Mouse (Mus musculus) liver, postnatal 0 days (tissue): ENCODE measurements at regions not wholly inside any gene's neighbourhood (a gene's known extent, or its start where the extent isn't known, plus 50 kb on each side); places are given as distances from the start of the nearest gene placed in this dataset.

Experiments
- ATAC-seq: fragments of 200-750 bp; cut with Nextera tagmentation; 2 replicates; pipeline ENCODE4 v1.8.0; 2017; ENCODE audit warnings: mild to moderate bottlenecking, moderate library complexity
- DNase-seq: peaks from one replicate; pipeline ENCODE4 v3.0.0-alpha.2; 2016
- H3K27ac ChIP-seq: fragments of 300-500 bp; sonication (generic); 2 replicates; pipeline ENCODE4 v1.5.1; 2014; ENCODE audit warnings: antibody characterized with exemption, moderate library complexity, mild to moderate bottlenecking, low read depth
- H3K27me3 ChIP-seq: fragments of 300-500 bp; sonication (generic); 2 replicates; pipeline ENCODE4 v1.6.1; 2014; ENCODE audit warnings: low read length, control low read depth, mixed read lengths; ENCODE audit not compliant: insufficient read depth
- H3K36me3 ChIP-seq: fragments of 300-500 bp; sonication (generic); replicated peaks from 2 replicates; pipeline ENCODE4 v1.6.1; 2014; ENCODE audit warnings: mild to moderate bottlenecking, control low read depth, low read length, moderate library complexity, mixed read lengths; ENCODE audit not compliant: insufficient read depth
- H3K4me1 ChIP-seq: fragments of 300-500 bp; sonication (generic); 2 replicates; pipeline ENCODE4 v1.6.1; 2014; ENCODE audit warnings: antibody characterized with exemption, mild to moderate bottlenecking, control low read depth; ENCODE audit not compliant: insufficient read depth
- H3K4me2 ChIP-seq: fragments of 300-500 bp; sonication (generic); 2 replicates; pipeline ENCODE4 v1.6.1; 2014; ENCODE audit warnings: low read depth, mild to moderate bottlenecking, low read length, moderate library complexity, mixed read lengths
- H3K4me3 ChIP-seq: fragments of 300-500 bp; sonication (generic); 2 replicates; pipeline ENCODE4 v1.5.1; 2014; ENCODE audit warnings: low read depth, low read length
- H3K9ac ChIP-seq: fragments of 300-500 bp; sonication (generic); replicated peaks from 2 replicates; pipeline ENCODE4 v1.6.1; 2014; ENCODE audit warnings: mild to moderate bottlenecking, moderate library complexity
- H3K9me3 ChIP-seq: fragments of 300-500 bp; sonication (generic); 2 replicates; pipeline ENCODE4 v1.6.1; 2016; ENCODE audit warnings: mild to moderate bottlenecking, control low read depth, low read length, mixed read lengths
- CTCF ChIP-seq: sonication (generic); IDR thresholded peaks from 2 replicates; pipeline ENCODE4 v1.5.1; 2016; ENCODE audit warnings: antibody characterized with exemption, low read depth
- EP300 ChIP-seq: IDR thresholded peaks from 2 replicates; pipeline ENCODE4 v1.6.1; 2016; ENCODE audit warnings: antibody characterized with exemption, low read depth, mild to moderate bottlenecking
- WGBS: fragments of 180-500 bp; shearing (Covaris S2); extraction: QIAGEN DNeasy Blood & Tissue Kit; methylation state at CpG from one replicate; pipeline ENCODE4 v1.1.7; 2014; ENCODE audit not compliant: insufficient replicate concordance; 5-methylcytosine and 5-hydroxymethylcytosine counted together

- whole genome bisulfite sequencing: 61% methylated on average over 4 of the region's 4 CpGs
- Histone ChIP-seq H3K27me3 (no peaks in the 10 kb centered on the region), H3K9ac (no peak overlapping the region), H3K4me1 (no peaks in the 10 kb centered on the region), H3K36me3 (no peaks in the 10 kb centered on the region), H3K27ac (no peak overlapping the region), H3K9me3 (no peaks in the 10 kb centered on the region), H3K4me3 (no peak overlapping the region), H3K4me2 (no peak overlapping the region)
- no peak for TF ChIP-seq CTCF
- no peak for TF ChIP-seq EP300
- ATAC-seq (no peak), DNase-seq (no peak)
Measured at GRCm38 (mm10) chr3:34217911-34218310, 136.8 kb upstream of the Dnajc19 start.

GRCm38 (mm10) chr3:34214233-34214632 lies 133.1 kb upstream of the Dnajc19 start:
- no peak for ATAC-seq
- no peaks in the 10 kb centered on the region for H3K9me3 ChIP-seq
- no peak for DNase-seq
- H3K27me3 ChIP-seq: no peaks in the 10 kb centered on the region
- H3K9ac ChIP-seq: no peak overlapping the region
- TF ChIP-seq CTCF (no peak), EP300 (no peak)
- H3K4me3 ChIP-seq: no peak overlapping the region
- H3K36me3 ChIP-seq: no peaks in the 10 kb centered on the region
- 83% methylated on average over 6 of the region's 6 CpGs for WGBS
- H3K4me2 ChIP-seq: no peak overlapping the region
- no peaks in the 10 kb centered on the region for H3K4me1 ChIP-seq
- H3K27ac ChIP-seq: no peak overlapping the region

- no peak for ATAC-seq
- Histone ChIP-seq H3K4me3 (no peak overlapping the region), H3K36me3 (no peaks in the 10 kb centered on the region), H3K27me3 (no peaks in the 10 kb centered on the region), H3K27ac (no peak overlapping the region), H3K9me3 (no peaks in the 10 kb centered on the region), H3K9ac (no peak overlapping the region), H3K4me1 (no peaks in the 10 kb centered on the region), H3K4me2 (no peak overlapping the region)
- 81% methylated on average over 3 of the region's 3 CpGs for WGBS
- no peak for DNase-seq
- no peak for TF ChIP-seq EP300
- TF ChIP-seq CTCF: no peak
Measured at GRCm38 (mm10) chr3:34206454-34206853, 125.3 kb upstream of the Dnajc19 start.

GRCm38 (mm10) chr3:34198228-34198627 lies 117.1 kb upstream of the Dnajc19 start:
- Histone ChIP-seq H3K27ac (no peak overlapping the region), H3K4me3 (no peak overlapping the region), H3K27me3 (no peaks in the 10 kb centered on the region), H3K9ac (no peak overlapping the region), H3K9me3 (no peaks in the 10 kb centered on the region), H3K36me3 (no peaks in the 10 kb centered on the region), H3K4me1 (no peaks in the 10 kb centered on the region), H3K4me2 (no peak overlapping the region)
- ATAC-seq (no peak), DNase-seq (peak; percentile 19)
- WGBS: 32% methylated on average over 8 of the region's 8 CpGs
- TF ChIP-seq EP300 (no peak), CTCF (peak; percentile 46)

GRCm38 (mm10) chr3:34197163-34197455 lies 116.0 kb upstream of the Dnajc19 start:
- Histone ChIP-seq H3K9me3 (no peaks in the 10 kb centered on the region), H3K27me3 (no peaks in the 10 kb centered on the region), H3K4me3 (no peak overlapping the region), H3K36me3 (no peaks in the 10 kb centered on the region), H3K4me1 (no peaks in the 10 kb centered on the region), H3K9ac (no peak overlapping the region), H3K27ac (no peak overlapping the region), H3K4me2 (no peak overlapping the region)
- no peak for DNase-seq
- ATAC-seq: no peak
- TF ChIP-seq EP300: no peak
- no peak for TF ChIP-seq CTCF
- 8% methylated on average over 10 of the region's 10 CpGs for WGBS

- Histone ChIP-seq H3K4me2 (no peak overlapping the region), H3K36me3 (no peaks in the 10 kb centered on the region), H3K4me1 (no peaks in the 10 kb centered on the region), H3K27me3 (no peaks in the 10 kb centered on the region), H3K9me3 (no peaks in the 10 kb centered on the region), H3K27ac (no peak overlapping the region), H3K4me3 (no peak overlapping the region), H3K9ac (no peak overlapping the region)
- 28% methylated on average over 22 of the region's 22 CpGs for WGBS
- no peak for DNase-seq
- no peak for TF ChIP-seq EP300
- TF ChIP-seq CTCF: no peak
- ATAC-seq: no peak
Measured at GRCm38 (mm10) chr3:34196451-34197162, 115.5 kb upstream of the Dnajc19 start.
